Mouse (Mus musculus): ENCODE measurements around the gene Th. TPM values are rescaled to one million over a fixed set of nuclear protein-coding genes. Genes with fewer than 3 reads are reported as not detected.
A peak's percentile ranks its signal among the peaks of the same experiment; 100 is the strongest.

The Th gene
- total and polyA plus RNA-seq, 3 experiments = not detected

GRCm38 (mm10) chr7:142869419-142870163, 61.3 kb downstream of the Th start:
- no peak for ATAC-seq (ENCODE audit: extremely low read depth, insufficient number of reproducible peaks, low FRiP score, poor library complexity, severe bottlenecking)
- TF ChIP-seq GATA2 (IDR thresholded peaks at IDR 0.05; ENCODE audit: borderline replicate concordance, low read depth, low read length) = no peak
- TF ChIP-seq TAL1 (conservative IDR thresholded peaks at IDR 0.05; ENCODE audit: low read depth, low read length) = no peak
- TF ChIP-seq POLR2AphosphoS5 (IDR thresholded peaks at IDR 0.05; ENCODE audit: insufficient replicate concordance, low read depth, low read length) = no peak
- TF ChIP-seq CTCF (IDR thresholded peaks at IDR 0.05; ENCODE audit: low read depth, low read length) = no peak
- no peak for TF ChIP-seq GATA1 (IDR thresholded peaks at IDR 0.05; ENCODE audit: borderline replicate concordance, low read length)
- H3K36me3 ChIP-seq (replicated peaks) = no peaks in the 10 kb centered on the region
- H3K9me3 ChIP-seq (replicated peaks) = no peaks in the 10 kb centered on the region
- no peaks in the 10 kb centered on the region for H3K4me1 ChIP-seq (ENCODE audit: insufficient read depth, low read depth, low read length)
- DNase-seq (ENCODE audit: low spot score) = no peak
- H3K4me3 ChIP-seq (ENCODE audit: low read depth, low read length) = no peak overlapping the region
- H3K27me3 ChIP-seq (ENCODE audit: insufficient read depth, low read length) = no peaks in the 10 kb centered on the region

DNA sequence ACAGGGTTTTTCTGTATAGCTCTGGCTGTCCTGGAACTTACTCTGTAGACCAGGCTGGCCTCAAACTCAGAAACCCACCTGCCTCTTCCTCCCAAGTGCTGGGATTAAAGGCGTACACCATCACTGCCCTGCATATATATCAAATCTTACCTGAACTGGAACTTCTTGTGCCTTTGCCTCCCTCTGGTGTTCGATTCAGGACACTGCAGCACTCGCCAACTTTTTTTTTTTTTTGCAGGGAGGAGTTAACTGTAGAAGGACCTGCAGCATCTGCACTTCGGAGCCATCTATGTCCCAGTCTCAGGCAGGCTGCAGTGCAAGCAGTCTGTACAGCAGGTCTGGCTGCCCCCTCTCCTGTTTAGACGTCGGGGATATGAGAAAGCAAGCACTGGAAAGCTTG, 80.2 kb downstream of the Th start:
- no peak for ATAC-seq (ENCODE audit: extremely low read depth, insufficient number of reproducible peaks, low FRiP score, poor library complexity, severe bottlenecking)

More for the DNA sequence above, 80.2 kb downstream of the Th start:
- Histone ChIP-seq H3K27me3 (ENCODE audit: insufficient read depth, low read length) (peaks cover 3% of the 10 kb centered on the region; the same call in 1 of the 2 replicates), H3K36me3 (replicated peaks) (no peaks in the 10 kb centered on the region), H3K4me1 (ENCODE audit: insufficient read depth, low read depth, low read length) (no peaks in the 10 kb centered on the region), H3K9me3 (replicated peaks) (no peaks in the 10 kb centered on the region), H3K4me3 (ENCODE audit: low read depth, low read length) (no peak overlapping the region)
- DNase-seq (ENCODE audit: low spot score) = no peak
- TF ChIP-seq GATA1 (IDR thresholded peaks at IDR 0.05; ENCODE audit: borderline replicate concordance, low read length) (no peak), CTCF (IDR thresholded peaks at IDR 0.05; ENCODE audit: low read depth, low read length) (0 out of 2 replicates have a peak, but pooled peaks have one; percentile 12)

Other genes with a start within 250 kb of the Th start
- gene Ins2, start 187.7 kb downstream of the Th start, total RNA-seq (2014; fragmentation: Nextera tagmentation) = not detected in 2 replicates
- 0.38 and 1.7 TPM in 2 replicates for gene Ins2, start 187.7 kb downstream of the Th start, total RNA-seq (2017)
- not detected in 2 replicates for gene Ins2, start 187.7 kb downstream of the Th start, polyA plus RNA-seq (2012)
- gene Ascl2, start 38.1 kb upstream of the Th start, total RNA-seq (2014; fragmentation: Nextera tagmentation) = not detected in 2 replicates
- gene Ascl2, start 38.1 kb upstream of the Th start, total RNA-seq (2017) = 0.12 TPM in 1 of 2 replicates, not detected in the other
- gene Ascl2, start 38.1 kb upstream of the Th start, polyA plus RNA-seq (2012) = not detected in 2 replicates
- 104 and 119 TPM in 2 replicates for gene Tspan32, start 73.9 kb upstream of the Th start, total RNA-seq (2014; fragmentation: Nextera tagmentation)
- 247 and 297 TPM in 2 replicates for gene Tspan32, start 73.9 kb upstream of the Th start, total RNA-seq (2017)
- 57.5 and 59.3 TPM in 2 replicates for gene Tspan32, start 73.9 kb upstream of the Th start, polyA plus RNA-seq (2012)
- gene Cd81, start 121.6 kb upstream of the Th start, total RNA-seq (2014; fragmentation: Nextera tagmentation) = 166 and 192 TPM in 2 replicates
- 185 and 191 TPM in 2 replicates for gene Cd81, start 121.6 kb upstream of the Th start, total RNA-seq (2017)
- 152 and 187 TPM in 2 replicates for gene Cd81, start 121.6 kb upstream of the Th start, polyA plus RNA-seq (2012)
- gene Tssc4, start 138.1 kb upstream of the Th start, total RNA-seq (2014; fragmentation: Nextera tagmentation) = 13.4 and 18.8 TPM in 2 replicates
- 25.0 and 36.3 TPM in 2 replicates for gene Tssc4, start 138.1 kb upstream of the Th start, total RNA-seq (2017)
- 207 and 271 TPM in 2 replicates for gene Tssc4, start 138.1 kb upstream of the Th start, polyA plus RNA-seq (2012)
- not detected in 2 replicates for gene Trpm5, start 163.5 kb upstream of the Th start, total RNA-seq (2014; fragmentation: Nextera tagmentation)
- 0.12 and 0.33 TPM in 2 replicates for gene Trpm5, start 163.5 kb upstream of the Th start, total RNA-seq (2017)
- gene Trpm5, start 163.5 kb upstream of the Th start, polyA plus RNA-seq (2012) = not detected in 2 replicates
- gene Kcnq1, start 175.2 kb upstream of the Th start, total RNA-seq (2014; fragmentation: Nextera tagmentation) = not detected in 2 replicates
- gene Kcnq1, start 175.2 kb upstream of the Th start, total RNA-seq (2017) = 0.12 TPM in 1 of 2 replicates, not detected in the other
- gene Kcnq1, start 175.2 kb upstream of the Th start, polyA plus RNA-seq (2012) = not detected in 2 replicates

Data from G1E (cell line).